Mouse (Mus musculus) lung, postnatal 0 days (tissue): ENCODE results near the gene Rhoj.

ENCODE experiments used
- CTCF ChIP-seq: IDR thresholded peaks from 2 replicates; pipeline ENCODE4 v1.5.1; 2016; ENCODE audit warnings: antibody characterized with exemption, mild to moderate bottlenecking
- EP300 ChIP-seq: IDR thresholded peaks from 2 replicates; pipeline ENCODE4 v1.6.1; 2016; ENCODE audit warnings: antibody characterized with exemption, mild to moderate bottlenecking, control low read depth

DNA sequence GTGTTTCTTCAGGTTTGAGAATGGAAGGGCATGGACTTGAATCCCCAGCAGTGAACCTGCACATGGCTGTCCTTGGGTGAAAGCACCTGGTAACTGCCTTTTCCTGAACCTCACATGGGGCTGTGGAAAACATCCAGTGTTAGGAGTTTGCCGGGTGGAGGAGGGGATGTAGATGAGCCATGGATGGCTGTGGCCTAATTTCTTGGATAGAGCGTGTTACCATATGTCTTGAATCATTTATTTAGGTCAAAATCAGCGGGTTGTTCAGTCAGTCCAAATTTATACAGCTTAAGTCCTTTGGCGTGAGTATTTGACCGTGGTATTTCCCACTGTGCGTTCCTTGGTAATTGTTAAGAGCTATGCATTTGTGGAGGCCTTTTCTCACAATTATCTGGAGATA is 68.0 kb downstream of the Rhoj start:
- no peak for TF ChIP-seq CTCF
- TF ChIP-seq EP300: no peak
